Mouse (Mus musculus) lung, postnatal 25 days (tissue): ENCODE results near the gene Fgf10.

Source experiments
- DNase-seq: peaks from one replicate; pipeline ENCODE4 v3.0.0; 2022; ENCODE audit warnings: low spot score

Fgf10 gene

DNA sequence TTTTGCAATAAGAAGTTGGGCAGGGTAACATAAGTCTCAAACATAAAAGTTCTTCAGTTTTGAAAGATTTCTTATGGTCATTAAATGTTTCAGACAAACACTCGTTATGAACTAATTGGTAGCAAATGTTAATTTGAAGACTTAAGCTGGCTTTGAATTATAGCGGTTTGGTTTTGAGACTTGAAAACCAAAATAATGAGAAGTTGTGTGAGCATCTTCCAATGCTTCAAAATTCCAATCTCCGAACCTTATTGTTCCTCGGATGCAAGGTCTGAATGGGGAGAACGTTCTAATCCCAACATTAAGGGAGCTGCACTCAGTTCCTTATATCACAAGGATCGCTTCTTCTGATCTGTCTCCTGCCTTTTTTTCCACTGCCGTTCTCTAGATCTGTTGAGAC is at the start of gene Fgf10:
Gene Fgf10, plus strand, starts transcription at position 301 of the 400 bp plus-strand sequence.
- no peak for DNase-seq

- DNase-seq: no peak
Observed at GRCm38 (mm10) chr13:118629661-118630428, 39.7 kb upstream of the Fgf10 start.

- DNase-seq: no peak
Observed at GRCm38 (mm10) chr13:118631500-118631899, 38.1 kb upstream of the Fgf10 start.

DNA sequence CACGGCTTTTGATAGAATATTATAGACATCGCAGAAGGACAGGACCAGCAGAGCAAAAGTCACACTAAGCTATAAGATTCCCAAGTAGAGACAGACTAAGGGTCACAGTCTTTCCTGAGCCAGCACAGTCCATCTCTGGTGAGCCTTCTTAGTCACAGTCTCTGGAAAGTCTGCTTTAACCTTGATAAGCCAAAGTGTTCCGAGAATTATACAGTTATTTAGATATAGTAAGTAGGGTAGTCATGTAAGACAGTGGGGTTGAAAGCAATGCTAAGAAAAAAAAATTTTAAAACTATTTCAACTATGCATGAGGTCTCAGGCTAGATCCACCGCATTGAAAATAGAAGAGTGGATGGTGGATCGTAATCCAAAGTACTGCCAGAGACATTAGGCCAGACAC is 33.5 kb upstream of the Fgf10 start:
- DNase-seq: no peak

GRCm38 (mm10) chr13:118642585-118642984 is 27.0 kb upstream of the Fgf10 start:
- DNase-seq: no peak

- no peak for DNase-seq
Observed at GRCm38 (mm10) chr13:118643138-118643537, 26.5 kb upstream of the Fgf10 start.

DNA sequence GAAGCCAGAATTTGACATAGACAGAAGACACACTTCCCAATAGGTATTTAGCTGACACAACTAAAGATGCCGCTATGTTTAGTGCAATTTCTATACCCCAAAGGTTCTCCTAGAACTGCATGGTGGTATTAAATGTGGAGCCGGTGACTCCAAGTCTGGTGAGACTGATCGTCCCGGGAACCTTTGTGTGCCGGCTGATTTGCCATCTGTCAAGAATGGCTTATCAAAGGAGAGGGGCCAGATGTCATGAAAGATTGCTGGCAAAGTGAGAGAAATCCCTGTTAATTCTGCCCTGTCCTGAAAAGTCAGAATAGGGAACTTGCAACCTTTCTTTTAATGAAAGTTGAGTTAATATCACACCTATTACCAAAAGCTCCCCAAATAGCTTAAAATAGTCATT is 12.6 kb upstream of the Fgf10 start:
- DNase-seq: no peak

GRCm38 (mm10) chr13:118658031-118658430 is 11.6 kb upstream of the Fgf10 start:
- no peak for DNase-seq

GRCm38 (mm10) chr13:118658608-118659326 is 10.8 kb upstream of the Fgf10 start:
- no peak for DNase-seq

- no peak for DNase-seq
Observed at GRCm38 (mm10) chr13:118661664-118662063, 7.9 kb upstream of the Fgf10 start.

DNA sequence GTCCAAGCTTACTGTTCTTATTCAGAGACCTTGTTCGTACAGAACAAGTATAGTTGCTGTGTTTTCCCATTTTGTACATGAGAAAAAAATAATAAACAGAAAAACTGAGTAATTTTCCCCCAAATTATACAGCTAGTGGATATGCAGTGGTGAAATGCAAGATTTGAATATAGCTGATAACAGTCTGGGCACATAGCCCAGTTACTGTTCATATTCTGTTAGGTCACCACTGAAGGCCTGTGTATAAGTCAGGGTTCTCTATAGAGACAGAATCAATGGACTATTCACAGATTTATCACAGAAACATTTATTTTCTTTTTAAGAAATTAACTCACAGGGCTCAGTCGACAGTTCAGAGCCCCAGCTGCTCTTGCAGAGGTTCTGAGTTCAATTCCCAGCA is 4.7 kb upstream of the Fgf10 start:
- DNase-seq: no peak

GRCm38 (mm10) chr13:118679228-118679627 is 9.6 kb downstream of the Fgf10 start:
- DNase-seq: no peak

GRCm38 (mm10) chr13:118693049-118693448 is 23.5 kb downstream of the Fgf10 start:
- no peak for DNase-seq

DNA sequence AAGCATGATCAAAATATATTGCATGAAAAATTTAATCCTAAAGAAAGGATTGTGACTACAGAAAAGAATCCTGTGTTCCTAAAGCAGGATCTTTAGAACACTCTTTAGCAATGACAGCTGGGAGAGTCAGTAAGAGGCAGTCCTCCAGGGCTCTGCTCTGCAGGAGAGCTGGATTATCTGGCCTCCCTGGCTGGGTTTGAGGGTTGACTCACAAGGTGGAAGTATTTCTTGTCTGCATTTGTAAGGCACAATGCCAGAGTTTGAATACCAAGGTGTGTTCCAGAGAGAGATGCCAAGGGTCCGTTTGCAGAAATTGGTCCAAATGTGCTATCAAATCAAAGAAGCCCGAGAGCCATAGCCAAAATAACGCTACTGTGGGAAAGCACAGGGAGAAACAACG is 25.5 kb downstream of the Fgf10 start:
- no peak for DNase-seq

- no peak for DNase-seq
Observed at GRCm38 (mm10) chr13:118703727-118704126, 34.1 kb downstream of the Fgf10 start.

- no peak for DNase-seq
Observed at GRCm38 (mm10) chr13:118705716-118706115, 36.1 kb downstream of the Fgf10 start.

DNA sequence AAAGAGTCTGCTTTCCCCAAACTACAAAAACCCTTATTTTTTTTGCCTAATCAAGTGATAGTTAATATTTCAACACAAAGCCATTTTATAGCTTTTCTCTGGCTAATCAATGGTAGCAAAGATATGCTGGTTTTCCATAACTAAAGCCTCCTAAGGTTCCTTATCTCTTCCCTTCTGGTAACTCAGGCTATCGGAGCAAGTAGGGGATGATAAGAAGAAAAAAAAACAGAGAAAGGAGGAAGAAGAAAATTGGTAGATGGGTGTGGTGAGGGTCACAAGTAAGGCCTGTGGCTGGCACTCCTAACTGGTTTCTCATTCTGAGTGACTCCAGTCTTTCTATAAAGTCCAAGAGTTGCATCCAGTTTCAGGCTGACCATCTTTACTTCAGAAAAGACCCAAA is 40.3 kb downstream of the Fgf10 start:
- no peak for DNase-seq

DNA sequence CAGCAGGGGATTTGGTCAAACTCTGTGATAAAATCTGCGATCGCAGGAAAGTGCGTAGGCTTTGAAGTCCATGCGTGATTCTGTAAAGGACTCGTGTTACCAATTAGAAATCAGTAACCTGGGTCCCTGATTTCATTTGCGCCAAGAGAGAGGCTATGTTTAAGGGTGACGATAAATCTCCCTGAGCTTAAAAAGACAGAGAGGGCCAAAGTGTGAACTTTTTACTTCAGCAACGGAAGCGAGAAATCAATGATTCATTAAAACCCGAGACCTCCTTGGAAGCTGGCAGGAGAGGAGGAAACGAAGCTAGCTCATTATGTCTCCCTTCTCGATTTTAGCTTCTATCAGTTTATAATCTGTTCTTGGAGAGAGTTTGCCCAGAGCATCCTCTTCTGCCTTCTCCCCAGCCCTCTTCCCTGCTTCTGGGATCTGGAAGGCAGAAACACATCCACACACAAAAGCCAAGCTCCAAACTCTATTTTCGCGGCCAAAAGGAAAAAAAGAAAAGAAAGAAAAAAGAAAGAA is 44.1 kb downstream of the Fgf10 start:
- no peak for DNase-seq

DNA sequence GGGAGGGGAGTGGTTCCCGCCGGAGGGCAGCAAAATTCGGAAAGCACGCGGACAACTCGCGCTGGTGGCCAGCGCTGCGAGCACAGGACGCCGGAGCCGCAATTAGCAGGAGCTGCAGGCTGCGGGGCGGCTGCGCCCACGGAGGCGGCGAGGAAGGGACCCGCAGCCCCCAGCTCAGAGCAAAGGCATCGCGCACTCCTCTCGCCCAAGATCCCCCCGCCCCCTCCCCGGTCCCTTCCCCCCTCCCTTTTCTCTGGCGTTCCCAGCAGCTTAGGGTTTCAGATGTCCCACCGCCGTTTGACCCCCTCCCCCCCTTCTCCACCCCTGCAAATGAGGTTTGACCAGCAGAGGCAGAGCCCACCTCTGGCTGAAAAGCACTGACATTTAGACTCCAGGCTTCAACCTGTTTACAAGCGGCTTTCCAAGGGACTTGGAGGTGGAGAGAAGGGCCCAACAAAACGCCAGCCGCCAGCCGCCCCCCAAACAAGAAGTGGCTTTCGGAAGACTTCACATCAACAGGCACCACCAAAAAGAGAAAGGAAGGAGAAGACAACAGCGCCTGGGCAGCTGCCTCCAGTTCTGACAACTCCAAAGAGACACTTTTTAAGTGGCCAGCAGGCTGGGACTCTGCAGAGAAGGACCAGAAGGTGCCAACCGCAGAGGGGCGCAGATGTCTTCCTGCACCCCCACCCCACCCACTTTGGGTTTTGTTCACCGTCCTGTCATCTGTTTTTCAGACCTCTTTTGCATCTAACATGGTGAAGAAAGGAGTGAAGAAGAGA is 44.9 kb downstream of the Fgf10 start:
- DNase-seq: no peak

GRCm38 (mm10) chr13:118715066-118716018 is 45.8 kb downstream of the Fgf10 start:
- no peak for DNase-seq

DNA sequence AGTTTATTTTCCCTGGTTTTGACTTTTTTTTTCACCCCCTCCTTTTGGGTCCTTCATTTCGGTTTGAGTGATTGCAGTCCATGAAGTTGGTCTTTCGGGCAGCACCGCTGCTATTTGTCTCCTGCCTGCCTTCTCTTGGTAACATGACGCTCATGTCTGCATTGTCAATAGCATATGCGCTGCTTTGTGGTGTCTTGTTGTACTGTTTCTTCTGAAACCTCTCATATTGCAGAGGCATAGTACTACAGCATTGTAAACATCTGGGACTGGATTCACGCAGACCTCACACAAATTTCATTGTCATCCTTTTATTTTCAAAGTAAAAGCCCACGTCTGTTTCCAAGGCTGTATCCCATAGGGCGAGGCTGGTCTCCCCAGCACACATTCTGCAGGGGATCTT is 46.7 kb downstream of the Fgf10 start:
- DNase-seq: no peak
